Mouse (Mus musculus) liver, embryonic 14.5 days (tissue): ENCODE data around the gene Nos1ap.

ENCODE experiments used
- CTCF ChIP-seq: IDR thresholded peaks from 2 replicates; pipeline ENCODE4 v1.5.1; 2016; ENCODE audit warnings: antibody characterized with exemption, low read depth, control low read depth
- EP300 ChIP-seq: IDR thresholded peaks from 2 replicates; pipeline ENCODE4 v1.6.1; 2016; ENCODE audit warnings: antibody characterized with exemption, low read depth

DNA sequence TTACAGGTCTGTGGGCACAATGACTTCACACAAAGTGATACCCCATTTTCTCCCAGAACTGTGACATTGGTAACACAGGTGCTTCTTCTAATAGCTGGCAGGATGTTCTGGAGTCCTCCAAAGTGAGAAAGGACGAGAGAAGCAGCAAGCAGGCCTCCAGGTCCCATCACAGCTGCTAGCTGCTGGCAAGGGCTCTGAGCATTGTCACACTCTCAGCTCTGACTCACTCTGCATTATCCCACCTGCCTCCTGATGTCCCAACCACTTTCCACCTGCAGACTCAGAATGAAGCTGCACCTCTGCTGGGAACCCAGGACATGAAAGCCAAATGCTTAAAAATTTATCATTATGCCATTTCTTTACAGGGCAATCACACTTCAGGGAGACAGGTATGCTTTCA, 195.0 kb downstream of the Nos1ap start:
- TF ChIP-seq CTCF (no peak), EP300 (no peak)
